Mouse (Mus musculus) neural tube, embryonic 11.5 days (tissue): Measurements from ENCODE around the gene Tmem126a. TPM values are rescaled to one million over a fixed set of nuclear protein-coding genes. Genes with fewer than 3 reads are reported as not detected.

Source experiments
- ATAC-seq: fragments of 200-750 bp; cut with Nextera tagmentation; 2 replicates; pipeline ENCODE4 v1.8.0; 2017; ENCODE audit warnings: moderate number of reproducible peaks, mild to moderate bottlenecking, moderate TSS enrichment, moderate library complexity; ENCODE audit not compliant: insufficient read depth, low FRiP score, low TSS enrichment
- DNase-seq: peaks from one replicate; pipeline ENCODE4 v3.0.0-alpha.2; 2015; ENCODE audit warnings: low spot score
- H3K27ac ChIP-seq: fragments of 300-500 bp; sonication (generic); 2 replicates; pipeline ENCODE4 v1.5.1; 2014; ENCODE audit warnings: low read depth, mild to moderate bottlenecking, low read length
- H3K27me3 ChIP-seq: fragments of 300-500 bp; sonication (generic); 2 replicates; pipeline ENCODE4 v1.6.1; 2014; ENCODE audit warnings: mild to moderate bottlenecking, low read length, mixed read lengths; ENCODE audit not compliant: control insufficient read depth, insufficient read depth
- H3K36me3 ChIP-seq: fragments of 300-500 bp; sonication (generic); 2 replicates; pipeline ENCODE4 v1.6.1; 2014; ENCODE audit warnings: mild to moderate bottlenecking, low read length, moderate library complexity, mixed read lengths; ENCODE audit not compliant: control insufficient read depth, insufficient read depth
- H3K4me1 ChIP-seq: fragments of 300-500 bp; sonication (generic); 2 replicates; pipeline ENCODE4 v1.6.1; 2014; ENCODE audit warnings: low read length, mixed read lengths; ENCODE audit not compliant: control insufficient read depth, insufficient read depth
- H3K4me2 ChIP-seq: fragments of 300-500 bp; sonication (generic); 2 replicates; pipeline ENCODE4 v1.6.1; 2014; ENCODE audit warnings: low read depth, mild to moderate bottlenecking, moderate library complexity
- H3K4me3 ChIP-seq: fragments of 300-500 bp; sonication (generic); 2 replicates; pipeline ENCODE4 v1.5.1; 2014; ENCODE audit warnings: low read depth, low read length
- H3K9ac ChIP-seq: fragments of 300-500 bp; sonication (generic); 2 replicates; pipeline ENCODE4 v1.6.1; 2014; ENCODE audit warnings: mild to moderate bottlenecking, low read length
- H3K9me3 ChIP-seq: fragments of 300-500 bp; sonication (generic); 2 replicates; pipeline ENCODE4 v1.6.1; 2016; ENCODE audit warnings: low read length; ENCODE audit not compliant: control insufficient read depth
- WGBS: fragments of 180-500 bp; shearing (Covaris S2); extraction: QIAGEN DNeasy Blood & Tissue Kit; methylation state at CpG from one replicate; pipeline ENCODE4 v1.1.7; 2014; 5-methylcytosine and 5-hydroxymethylcytosine counted together
- polyA plus RNA-seq: library from polyadenylated mRNA; unstranded; fragments of >200 nt; fragmentation: Nextera tagmentation; extraction: Ambion mirVana; gene quantifications from 2 replicates; pipeline ENCODE4 v1.2.1, GENCODE M21; 2014

The Tmem126a gene
- polyA plus RNA-seq, 1 experiment from 2014 or later, result 111 TPM

- H3K9ac ChIP-seq, result peak overlapping the region; percentile 78
- H3K9me3 ChIP-seq, result no peaks in the 10 kb centered on the region
- H3K4me3 ChIP-seq, result peak overlapping the region; percentile 70
- peak overlapping the region; percentile 82 for H3K27ac ChIP-seq
- WGBS, result 28% methylated on average over 10 of the region's 10 CpGs
- ATAC-seq (peak; percentile 73), DNase-seq (peak; percentile 35)
- H3K4me2 ChIP-seq, result peak overlapping the region; percentile 65
- no peaks in the 10 kb centered on the region for H3K36me3 ChIP-seq
- peaks cover 9% of the 10 kb centered on the region for H3K4me1 ChIP-seq
- H3K27me3 ChIP-seq, result no peaks in the 10 kb centered on the region
Measured at GRCm38 (mm10) chr7:90457517-90457916, 488 bp upstream of the Tmem126a start.

- DNase-seq (no peak), ATAC-seq (no peak)
- peaks cover 9% of the 10 kb centered on the region for H3K4me1 ChIP-seq
- no peak overlapping the region for H3K27ac ChIP-seq
- 38% methylated on average over 7 of the region's 7 CpGs for WGBS
- H3K4me3 ChIP-seq, result peak overlapping the region; percentile 70
- peak overlapping the region; percentile 65 for H3K4me2 ChIP-seq
- H3K36me3 ChIP-seq, result 0 out of 2 replicates have a peak, but pooled peaks cover 2% of the 10 kb centered on the region
- H3K9ac ChIP-seq, result peak overlapping the region; percentile 78; the same call in 1 of the 2 replicates
- H3K27me3 ChIP-seq, result no peaks in the 10 kb centered on the region
- no peaks in the 10 kb centered on the region for H3K9me3 ChIP-seq
Measured at GRCm38 (mm10) chr7:90456149-90456844, 732 bp downstream of the Tmem126a start.

- Histone ChIP-seq H3K27ac (peak overlapping the region; percentile 98; the same call in 1 of the 2 replicates), H3K27me3 (no peaks in the 10 kb centered on the region)
Measured at GRCm38 (mm10) chr7:90444206-90444605, 12.8 kb downstream of the Tmem126a start.

GRCm38 (mm10) chr7:90443101-90444091 is 13.6 kb downstream of the Tmem126a start:
- Histone ChIP-seq H3K27me3 (no peaks in the 10 kb centered on the region), H3K4me3 (peak overlapping the region; percentile 96), H3K27ac (peak overlapping the region; percentile 98), H3K9ac (peak overlapping the region; percentile 99), H3K9me3 (no peaks in the 10 kb centered on the region), H3K4me1 (peaks cover 6% of the 10 kb centered on the region; the same call in 1 of the 2 replicates), H3K36me3 (no peaks in the 10 kb centered on the region), H3K4me2 (peak overlapping the region; percentile 96)
- DNase-seq (peak; percentile 82), ATAC-seq (peak; percentile 67)
- under 1% methylated on average over 123 of the region's 123 CpGs for WGBS

More at GRCm38 (mm10) chr7:90444206-90444605, 12.8 kb downstream of the Tmem126a start:
- Histone ChIP-seq H3K4me2 (peak overlapping the region; percentile 96), H3K9me3 (no peaks in the 10 kb centered on the region), H3K4me1 (peaks cover 6% of the 10 kb centered on the region; the same call in 1 of the 2 replicates), H3K36me3 (no peaks in the 10 kb centered on the region), H3K9ac (peak overlapping the region; percentile 99), H3K4me3 (peak overlapping the region; percentile 96)
- ATAC-seq (no peak), DNase-seq (no peak)
- WGBS, result under 1% methylated on average over 6 of the region's 6 CpGs

- Histone ChIP-seq H3K4me1 (peaks cover 6% of the 10 kb centered on the region; the same call in 1 of the 2 replicates), H3K27me3 (no peaks in the 10 kb centered on the region), H3K9me3 (no peaks in the 10 kb centered on the region), H3K27ac (peak within 1 kb of the TSS; percentile 98), H3K4me2 (peak within 1 kb of the TSS; percentile 96), H3K36me3 (no peaks in the 10 kb centered on the region), H3K9ac (peak within 1 kb of the TSS; percentile 99), H3K4me3 (peak within 1 kb of the TSS; percentile 96)
- peak; percentile 98 for DNase-seq
- under 1% methylated on average over 46 of the region's 54 CpGs for whole genome bisulfite sequencing
- peak; percentile 95 for ATAC-seq
Measured at GRCm38 (mm10) chr7:90442518-90443080, 14.4 kb downstream of the Tmem126a start, which contains the start of gene Crebzf. TSS of gene Crebzf (plus strand) at chr7:90442729.

GRCm38 (mm10) chr7:90442070-90442469 is 15.0 kb downstream of the Tmem126a start:
- no peak for DNase-seq
- Histone ChIP-seq H3K27me3 (no peaks in the 10 kb centered on the region), H3K9me3 (no peaks in the 10 kb centered on the region), H3K4me2 (peak overlapping the region; percentile 96), H3K27ac (no peak overlapping the region), H3K4me3 (peak overlapping the region; percentile 96), H3K36me3 (no peaks in the 10 kb centered on the region), H3K9ac (peak overlapping the region; percentile 99), H3K4me1 (peaks cover 6% of the 10 kb centered on the region; the same call in 1 of the 2 replicates)
- WGBS, result 11% methylated on average over 4 of the region's 4 CpGs
- ATAC-seq, result 0 out of 2 replicates have a peak, but pooled peaks have one; percentile 16

- 90% methylated on average over 4 of the region's 4 CpGs for WGBS
- ATAC-seq (no peak), DNase-seq (no peak)
- Histone ChIP-seq H3K27ac (no peak overlapping the region), H3K4me1 (0 out of 2 replicates have a peak, but pooled peaks cover 3% of the 10 kb centered on the region), H3K27me3 (no peaks in the 10 kb centered on the region), H3K4me2 (no peak overlapping the region), H3K9ac (no peak overlapping the region), H3K4me3 (no peak overlapping the region), H3K9me3 (no peaks in the 10 kb centered on the region), H3K36me3 (no peaks in the 10 kb centered on the region)
Measured at GRCm38 (mm10) chr7:90440044-90440443, 17.0 kb downstream of the Tmem126a start.

- Histone ChIP-seq H3K4me1 (no peaks in the 10 kb centered on the region), H3K27ac (no peak overlapping the region), H3K36me3 (no peaks in the 10 kb centered on the region), H3K4me2 (no peak overlapping the region), H3K9me3 (no peaks in the 10 kb centered on the region), H3K27me3 (no peaks in the 10 kb centered on the region), H3K9ac (no peak overlapping the region), H3K4me3 (no peak overlapping the region)
- DNase-seq (no peak), ATAC-seq (no peak)
Measured at GRCm38 (mm10) chr7:90432221-90432620, 24.8 kb downstream of the Tmem126a start.
